Mouse (Mus musculus) neutrophil, adult 83 days (primary cell): Measurements from ENCODE around the gene Cyp2c66. TPM values are rescaled to one million over a fixed set of nuclear protein-coding genes. Genes with fewer than 3 reads are reported as not detected.

Experiments used
- total RNA-seq, 2 experiments: library from RNA; stranded (reverse); gene quantifications; one replicate each; pipeline ENCODE4 v1.2.4; 2023

Cyp2c66 gene
- total RNA-seq: not detected

DNA sequence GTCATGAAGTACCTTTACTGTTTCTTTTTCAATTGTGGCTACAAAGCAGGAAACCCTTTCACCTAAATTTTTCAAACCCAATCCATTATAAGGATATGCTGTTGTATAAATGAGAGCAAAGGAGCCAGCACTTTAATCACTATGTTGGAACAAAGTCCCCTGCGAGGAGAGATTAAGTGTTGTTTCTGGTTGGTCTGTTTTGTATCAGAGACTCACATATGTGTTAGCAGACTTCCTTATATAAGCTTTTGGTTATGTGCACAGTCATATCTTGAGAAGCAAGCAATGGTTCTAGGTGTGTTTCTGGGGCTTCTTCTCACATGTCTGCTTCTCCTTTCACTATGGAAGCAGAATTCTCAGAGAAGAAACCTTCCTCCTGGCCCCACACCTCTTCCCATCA is at the start of gene Cyp2c66:
Gene Cyp2c66 (plus strand): TSS at position 255 of the 400 bp plus-strand sequence.

Other genes starting within 250 kb of the Cyp2c66 start
- gene Hells, start 183.0 kb upstream of the Cyp2c66 start, total RNA-seq: 10 to 100 TPM; 27.3 to 36.4 TPM
- gene Cyp2c55, start 106.9 kb upstream of the Cyp2c66 start, total RNA-seq: under 1 TPM in 1 of 2 experiments, not detected in 1; 0.20 TPM
- gene Cyp2c65, start 52.9 kb upstream of the Cyp2c66 start, total RNA-seq: not detected
- gene Cyp2c29, start 155.5 kb downstream of the Cyp2c66 start, total RNA-seq: not detected